ENCODE assay signal across 8 mouse cellular contexts in the genomic region with DNA sequence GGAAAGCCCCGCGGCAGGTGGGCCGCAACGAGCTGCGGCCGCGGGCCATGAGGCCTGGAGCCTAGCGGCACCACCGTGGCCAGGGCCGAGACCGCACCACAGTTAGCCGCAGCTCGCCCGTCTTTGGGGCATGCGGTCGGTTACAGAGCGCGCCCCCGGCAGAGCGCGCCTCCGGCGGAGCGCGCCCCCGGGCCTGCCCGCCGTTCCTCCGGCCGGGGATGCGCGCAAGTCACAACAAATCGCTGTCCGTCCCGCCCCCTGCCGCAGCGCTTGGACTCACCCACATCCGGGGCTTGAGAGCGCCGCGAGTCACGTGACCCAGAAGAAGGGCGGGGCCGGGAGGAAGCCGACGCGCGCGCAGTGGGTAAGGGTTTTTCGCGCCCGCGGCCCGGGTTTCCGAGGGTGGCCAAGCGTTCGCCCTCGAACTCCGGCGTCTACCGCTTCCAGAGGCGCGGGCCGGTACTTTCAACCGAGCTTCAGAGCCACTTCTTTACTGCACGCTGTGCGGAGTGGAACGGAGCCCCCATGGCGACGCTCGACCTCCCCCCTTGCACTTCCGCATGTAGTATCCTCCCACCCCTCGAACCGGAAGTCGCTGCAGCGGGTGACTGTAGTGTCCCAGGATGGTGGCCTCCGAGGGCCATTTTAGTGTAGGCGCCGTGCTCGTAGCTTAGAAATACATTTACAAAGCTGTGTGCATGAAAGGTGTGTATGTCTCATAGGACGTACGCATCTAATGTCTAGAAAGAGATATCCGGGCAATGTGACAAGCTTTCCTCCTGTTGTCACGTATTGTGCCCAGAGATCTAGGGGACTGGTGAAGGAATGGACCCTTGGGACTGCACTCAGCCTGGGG. TPM values are rescaled to one million over a fixed set of nuclear protein-coding genes. Genes with fewer than 3 reads are reported as not detected.
DNase-seq lines count a peak whose midpoint lies in the region; ATAC-seq and TF ChIP-seq lines count a peak whose summit lies in the region.

TSS of gene Anapc13 (plus strand) at position 314 of the 856 bp plus-strand sequence.
TSS of gene Cep63 (minus strand) at position 552 of the 856 bp plus-strand sequence.

- DNase-seq in A20 (ENCODE audit: low read depth, low spot score) (peak; percentile 98), liver (peak; percentile 98)
- DNase-seq in heart, embryonic 10.5 days (ENCODE audit: low spot score): peak; percentile 98
- peak; percentile 98 to 99 for DNase-seq in spleen, postnatal 4 days (ENCODE audit: low spot score in 2 of 2)

- TF ChIP-seq POLR2A in bone marrow macrophage, adult 2 months (IDR thresholded peaks at IDR 0.05; ENCODE audit: borderline replicate concordance, low read depth, low read length): no peak
- peak; percentile 69 for TF ChIP-seq POLR2A in embryonic fibroblast, embryonic 13.5 days (IDR thresholded peaks at IDR 0.05; ENCODE audit: low read depth, low read length)

- H3K9me3 ChIP-seq in heart, embryonic 10.5 days: no peaks in the 10 kb centered on the region
- no peaks in the 10 kb centered on the region for H3K9me3 ChIP-seq in kidney, embryonic 15.5 days (replicated peaks)

- peak; percentile 96 for ATAC-seq in kidney, embryonic 15.5 days (replicated peaks; ENCODE audit: low FRiP score)
- peak; percentile 84 for ATAC-seq in monocyte, adult 5-6 weeks (replicated peaks; ENCODE audit: insufficient number of reproducible peaks, low FRiP score, low TSS enrichment, poor library complexity, severe bottlenecking)

- under 1% methylated on average over 80 of the region's 84 CpGs for WGBS in heart, embryonic 10.5 days
- under 1% methylated on average over 84 of the region's 84 CpGs for WGBS in kidney, embryonic 15.5 days

- peak within 1 kb of the TSS; percentile 98 for H3K9ac ChIP-seq in kidney, embryonic 15.5 days

- H3K4me3 ChIP-seq in bone marrow macrophage, adult 2 months (ENCODE audit: insufficient read depth, low read length): peak within 1 kb of the TSS; percentile 89
- peak within 1 kb of the TSS; percentile 92 for H3K4me3 ChIP-seq in embryonic fibroblast, embryonic 13.5 days (ENCODE audit: insufficient read depth, low read length)
- peak within 1 kb of the TSS; percentile 95 for H3K4me3 ChIP-seq in heart, embryonic 10.5 days
- peak within 1 kb of the TSS; percentile 80 for H3K4me3 ChIP-seq in kidney, embryonic 15.5 days (replicated peaks)

- H3K4me1 ChIP-seq in bone marrow macrophage, adult 2 months (ENCODE audit: control insufficient read depth, insufficient read depth, low read length): peaks cover 33% of the 10 kb centered on the region
- H3K4me1 ChIP-seq in embryonic fibroblast, embryonic 13.5 days (ENCODE audit: control insufficient read depth, insufficient read depth, low read length): peaks cover 10% of the 10 kb centered on the region
- H3K4me1 ChIP-seq in heart, embryonic 10.5 days: peaks cover 17% of the 10 kb centered on the region
- H3K4me1 ChIP-seq in kidney, embryonic 15.5 days: peaks cover 27% of the 10 kb centered on the region

- peaks cover 5% of the 10 kb centered on the region; the same call in 1 of the 2 replicates for H3K36me3 ChIP-seq in heart, embryonic 10.5 days
- peaks cover 14% of the 10 kb centered on the region; the same call in 1 of the 2 replicates for H3K36me3 ChIP-seq in kidney, embryonic 15.5 days

- H3K27me3 ChIP-seq in heart, embryonic 10.5 days (ENCODE audit: insufficient read depth, poor library complexity, severe bottlenecking): no peaks in the 10 kb centered on the region
- no peaks in the 10 kb centered on the region for H3K27me3 ChIP-seq in kidney, embryonic 15.5 days

- peak within 1 kb of the TSS; percentile 95 for H3K27ac ChIP-seq in bone marrow macrophage, adult 2 months (ENCODE audit: insufficient read depth, low read depth, low read length)
- peak within 1 kb of the TSS; percentile 94 for H3K27ac ChIP-seq in embryonic fibroblast, embryonic 13.5 days (ENCODE audit: insufficient read depth, low read length)
- H3K27ac ChIP-seq in heart, embryonic 10.5 days: peak within 1 kb of the TSS; percentile 99
- H3K27ac ChIP-seq in kidney, embryonic 15.5 days: peak within 1 kb of the TSS; percentile 96

- no peak for TF ChIP-seq CTCF in bone marrow macrophage, adult 2 months (IDR thresholded peaks at IDR 0.05; ENCODE audit: low read depth, low read length)
- TF ChIP-seq CTCF in embryonic fibroblast, embryonic 13.5 days (IDR thresholded peaks at IDR 0.05; ENCODE audit: borderline replicate concordance, insufficient read depth, low read length): no peak

- peak within 1 kb of the TSS; percentile 65 for H3K4me2 ChIP-seq in kidney, embryonic 15.5 days

RNA-seq across cellular contexts. Expression of gene Anapc13, which starts in this region (rescaled TPM):
- 99.3 and 110 TPM in 2 replicates for polyA plus RNA-seq in bone marrow macrophage, adult 2 months (2012; ENCODE audit: insufficient read depth, insufficient read length, missing spikeins)
- 44.9 and 51.4 TPM in 2 replicates for polyA plus RNA-seq in embryonic fibroblast, embryonic 13.5 days (2011; ENCODE audit: insufficient read length, low read depth, missing spikeins)
- polyA plus RNA-seq in heart, embryonic 10.5 days (2016; fragmentation: Nextera tagmentation; extraction: Ambion mirVana): 183 and 186 TPM in 2 replicates
- 197 and 211 TPM in 2 replicates for polyA plus RNA-seq in kidney, embryonic 15.5 days (2015; fragmentation: Nextera tagmentation; extraction: Ambion mirVana)
- 61.1 to 104 TPM (median 69.2 TPM) in 3 replicates for total RNA-seq in monocyte, adult 5-6 weeks (2017)

RNA-seq across cellular contexts. Expression of gene Cep63, which starts in this region (rescaled TPM):
- polyA plus RNA-seq in bone marrow macrophage, adult 2 months (2012; ENCODE audit: insufficient read depth, insufficient read length, missing spikeins): 24.3 TPM in 2 replicates
- polyA plus RNA-seq in embryonic fibroblast, embryonic 13.5 days (2011; ENCODE audit: insufficient read length, low read depth, missing spikeins): 22.8 and 27.0 TPM in 2 replicates
- polyA plus RNA-seq in heart, embryonic 10.5 days (2016; fragmentation: Nextera tagmentation; extraction: Ambion mirVana): 51.9 and 53.4 TPM in 2 replicates
- 59.3 and 61.7 TPM in 2 replicates for polyA plus RNA-seq in kidney, embryonic 15.5 days (2015; fragmentation: Nextera tagmentation; extraction: Ambion mirVana)
- total RNA-seq in monocyte, adult 5-6 weeks (2017): 38.0 to 39.8 TPM (median 38.2 TPM) in 3 replicates

Comparison
In these comparisons a context has a peak if more than half of its experiments do, and no peak if none do; other contexts are left out.
1. Peak in every context shown above with its lines: DNase-seq, ATAC-seq, H3K4me3 ChIP-seq and H3K27ac ChIP-seq.